Mouse (Mus musculus) common myeloid progenitor, adult 5-6 weeks (primary cell): ENCODE data around the gene Gm26661. TPM values are rescaled to one million over a fixed set of nuclear protein-coding genes. Genes with fewer than 3 reads are reported as not detected.

ENCODE experiments used
- ATAC-seq: replicated peaks from 2 replicates; pipeline ENCODE4 v1.8.0; 2016; ENCODE audit warnings: low read depth, mild to moderate bottlenecking, moderate TSS enrichment, inconsistent platforms; ENCODE audit not compliant: poor library complexity, severe bottlenecking
- total RNA-seq: library from RNA; stranded (forward); fragments of 200-1000, 187-1606 nt; gene quantifications from 2 replicates; pipeline ENCODE4 v1.2.3, GENCODE M21; 2017

The Gm26661 gene
- total RNA-seq: not detected in 2 replicates

GRCm38 (mm10) chr14:7791532-7792159, at the start of gene Gm26661:
Gm26661 (plus strand) TSS chr14:7791587.
- peak; percentile 91 for ATAC-seq

- peak; percentile 92 for ATAC-seq
These were observed 42.2 kb upstream of the Gm26661 start for GRCm38 (mm10) chr14:7748944-7749763.

GRCm38 (mm10) chr14:7749764-7750089, 41.7 kb upstream of the Gm26661 start:
- ATAC-seq: 0 out of 2 replicates have a peak, but pooled peaks have one; percentile 32

DNA sequence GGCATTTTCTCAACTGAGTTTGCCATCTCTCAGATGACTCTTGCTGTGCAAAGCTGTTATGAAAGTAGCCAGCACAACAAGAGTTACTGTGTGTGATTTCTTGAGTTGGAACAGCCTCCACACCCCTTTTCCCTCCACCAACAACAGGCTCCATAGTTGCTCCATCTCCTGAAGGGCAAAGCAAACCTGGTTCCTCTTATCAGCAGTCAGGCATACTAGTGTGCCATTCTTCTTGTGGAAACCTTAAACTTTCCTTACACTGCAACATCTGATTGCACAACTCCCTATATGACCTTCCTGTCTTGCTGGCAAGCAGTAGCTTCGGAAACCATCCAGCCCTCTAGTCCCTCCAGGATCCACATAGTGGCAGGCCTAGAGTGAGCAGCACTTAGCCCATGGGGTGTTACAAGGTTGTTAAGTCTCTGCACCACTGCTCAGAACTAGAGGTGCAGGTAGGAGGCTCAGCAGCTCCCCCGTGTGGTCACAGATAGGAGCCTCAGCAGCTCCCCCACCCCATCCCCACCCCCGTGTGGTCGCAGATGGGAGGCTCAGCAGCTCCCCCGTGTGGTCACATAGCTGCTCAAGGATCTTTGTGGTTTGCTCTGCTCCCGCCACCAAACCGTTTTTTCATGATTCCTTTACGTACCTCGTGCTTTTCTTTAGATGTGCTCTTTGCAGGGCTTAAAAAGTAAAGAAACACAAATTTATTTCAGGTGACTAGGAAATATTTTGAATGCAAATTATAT, 25.6 kb upstream of the Gm26661 start:
- peak; percentile 96 for ATAC-seq

DNA sequence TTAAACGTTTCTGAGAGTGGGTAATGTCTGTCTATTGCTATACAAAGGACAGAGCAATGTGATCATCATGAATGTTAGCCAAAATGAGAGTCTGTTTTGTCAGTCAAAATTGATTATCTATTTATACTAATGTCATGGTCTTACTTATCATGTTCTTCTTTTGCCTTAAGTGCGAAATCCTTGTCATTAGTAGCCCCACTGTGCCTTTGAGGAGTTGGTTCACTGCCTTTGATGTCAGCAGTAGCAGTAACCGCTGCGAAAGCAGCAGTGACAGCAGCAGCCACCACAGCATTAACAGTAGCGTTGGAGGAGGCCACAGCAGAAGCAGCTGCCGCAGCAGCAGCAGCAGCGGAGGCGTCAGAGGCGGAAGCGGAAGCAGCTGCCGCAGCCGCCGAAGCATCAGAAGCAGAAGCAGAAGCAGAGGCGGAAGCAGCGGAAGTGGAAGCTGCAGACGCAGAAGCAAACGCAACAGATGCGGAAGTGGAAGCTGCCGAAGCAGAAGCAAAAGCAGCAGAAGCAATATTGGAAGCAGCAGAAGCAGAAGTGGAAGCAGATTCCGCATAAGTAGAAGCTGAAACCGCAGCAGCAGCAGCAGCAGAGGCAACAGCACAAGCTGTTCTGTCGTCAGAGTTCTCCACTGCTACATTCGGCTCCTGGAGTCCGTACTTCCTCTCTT, 17.5 kb upstream of the Gm26661 start:
- peak; percentile 98 for ATAC-seq

GRCm38 (mm10) chr14:7786073-7786472, 5.3 kb upstream of the Gm26661 start:
- peak; percentile 66 for ATAC-seq

DNA sequence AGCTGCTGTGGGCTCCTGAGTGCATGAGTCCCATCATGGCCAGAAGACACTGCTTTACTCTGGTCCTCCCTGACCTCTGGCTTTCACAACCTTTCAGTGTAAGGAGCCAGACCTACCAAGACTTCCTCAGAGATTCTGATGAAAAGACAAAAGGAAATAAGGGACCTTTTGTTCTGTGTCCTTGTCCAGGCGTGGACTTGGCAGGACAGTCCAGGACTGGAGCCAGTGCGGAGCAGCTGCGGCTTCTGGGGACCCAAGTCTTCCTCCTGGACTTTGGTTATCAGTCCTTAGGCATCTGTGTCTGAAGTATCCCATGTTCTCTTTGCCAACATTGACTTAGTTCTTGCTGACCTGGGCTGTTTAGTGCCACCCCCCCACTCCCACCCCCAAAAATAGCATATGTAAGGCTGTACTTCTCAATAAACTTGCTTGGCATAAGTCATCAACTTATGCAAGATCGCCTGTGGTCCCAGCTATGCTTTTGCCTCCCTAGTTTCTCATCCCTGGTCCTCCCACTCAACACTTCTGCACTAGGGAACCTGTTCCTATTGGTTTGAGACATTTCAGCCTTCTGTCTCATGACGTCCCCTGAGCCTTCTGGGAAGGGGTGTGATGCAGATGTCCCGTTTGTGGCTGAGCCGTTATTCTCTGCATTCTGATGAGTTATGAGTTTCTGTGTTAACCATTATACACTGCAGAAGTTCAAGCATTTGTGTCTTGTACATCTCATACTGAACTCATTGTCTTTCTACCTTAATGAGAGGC, 1.9 kb upstream of the Gm26661 start:
- no peak for ATAC-seq

- no peak for ATAC-seq
These were observed 291 bp upstream of the Gm26661 start for GRCm38 (mm10) chr14:7791061-7791531.

- ATAC-seq: no peak
These were observed 4.6 kb downstream of the Gm26661 start for GRCm38 (mm10) chr14:7795961-7796360.

- no peak for ATAC-seq
These were observed 9.2 kb downstream of the Gm26661 start for GRCm38 (mm10) chr14:7800611-7801010.

DNA sequence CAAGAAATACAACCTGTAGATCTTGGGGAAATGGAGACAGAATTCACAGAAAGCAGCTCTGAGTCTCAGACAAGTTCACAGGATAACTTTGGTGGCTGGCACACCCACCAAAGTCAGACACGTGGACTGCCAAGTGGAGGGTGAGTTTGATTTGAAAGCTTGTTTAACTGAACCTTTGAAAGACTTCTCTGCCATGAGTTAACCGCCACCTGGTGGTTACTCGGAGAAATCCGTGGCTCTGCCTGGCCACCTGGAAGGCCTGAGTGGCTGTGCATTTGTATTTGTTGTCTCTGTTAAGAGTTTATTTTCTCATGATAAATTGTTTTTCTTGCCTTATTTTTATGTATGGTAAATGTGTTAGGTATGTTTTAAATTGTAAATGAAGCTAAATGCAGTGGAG, 10.4 kb downstream of the Gm26661 start:
- peak; percentile 65; the same call in 1 of the 2 replicates for ATAC-seq

GRCm38 (mm10) chr14:7803874-7804557, 12.6 kb downstream of the Gm26661 start:
- peak; percentile 82 for ATAC-seq

- ATAC-seq: peak; percentile 38; the same call in 1 of the 2 replicates
These were observed 13.1 kb downstream of the Gm26661 start for GRCm38 (mm10) chr14:7804558-7804905.

DNA sequence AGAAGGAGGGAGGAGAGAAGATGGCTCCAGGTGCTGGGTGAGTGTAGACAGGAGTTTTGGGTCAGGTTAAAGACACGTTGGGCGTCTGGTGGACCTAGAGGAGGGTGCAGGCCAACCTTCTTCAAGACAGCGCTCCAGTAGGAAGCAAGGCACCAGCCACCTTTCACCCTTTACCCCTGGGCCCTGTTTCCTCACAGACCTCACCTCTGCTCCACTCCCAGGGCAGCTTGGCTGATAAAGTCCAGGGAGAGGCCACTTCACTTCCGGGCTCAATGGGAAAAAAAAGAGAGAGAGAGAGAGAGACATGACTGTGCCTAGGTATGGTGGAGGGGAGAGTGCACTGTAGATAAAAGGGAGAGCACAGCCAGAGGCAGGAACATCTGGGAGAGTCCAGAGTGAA, 16.3 kb downstream of the Gm26661 start:
- no peak for ATAC-seq

GRCm38 (mm10) chr14:7808501-7808981, 17.2 kb downstream of the Gm26661 start:
- ATAC-seq: no peak

GRCm38 (mm10) chr14:7809043-7809955, 17.9 kb downstream of the Gm26661 start:
- ATAC-seq: no peak

DNA sequence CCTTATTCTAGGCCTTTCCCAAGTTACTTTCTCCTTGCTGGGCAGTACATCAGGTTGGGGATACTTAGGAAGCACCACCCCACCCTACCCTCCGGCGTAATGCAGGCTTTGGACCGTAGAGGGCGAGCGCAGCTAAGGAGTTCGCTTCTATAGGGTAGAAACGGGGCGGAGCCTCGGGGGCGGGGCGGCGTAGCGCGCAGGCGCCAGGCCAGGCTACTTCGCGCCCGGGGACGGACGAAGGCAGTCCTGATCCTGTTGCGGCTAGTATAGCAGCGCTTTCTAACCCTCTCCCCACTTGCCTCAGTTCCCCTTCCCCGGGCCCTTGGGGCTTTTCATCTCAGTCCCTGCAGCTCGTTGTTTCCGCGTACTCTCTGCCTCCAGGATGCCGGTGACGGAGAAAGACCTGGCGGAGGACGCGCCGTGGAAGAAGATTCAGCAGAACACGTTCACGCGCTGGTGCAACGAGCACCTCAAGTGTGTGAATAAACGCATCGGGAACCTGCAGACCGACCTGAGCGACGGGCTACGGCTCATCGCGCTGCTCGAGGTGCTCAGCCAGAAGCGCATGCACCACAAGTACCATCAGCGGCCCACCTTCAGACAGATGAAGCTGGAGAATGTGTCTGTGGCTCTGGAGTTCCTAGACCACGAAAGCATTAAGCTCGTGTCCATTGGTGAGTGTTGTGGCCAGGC, 26.5 kb downstream of the Gm26661 start, which contains the start of gene Flnb:
Gene Flnb (plus strand): TSS at position 188 of the 693 bp plus-strand sequence.
- peak; percentile 93 for ATAC-seq
